Mouse (Mus musculus) mouse trophoblast stem cell (cell line): ENCODE measurements at regions not wholly inside any gene's neighbourhood (a gene's known extent, or its start where the extent isn't known, plus 50 kb on each side); places are given as distances from the start of the nearest gene placed in this dataset.

ENCODE experiments used
- in situ Hi-C, 2 experiments: fragments of 300-500 bp; cut with MseI, MboI; formaldehyde crosslinking; loops; 2 replicates in 1 of 2; 3 replicates in 1 of 2; pipeline ENCODE4 v1.15.1; 2025

GRCm38 (mm10) chr13:107641926-107642657 lies 402.2 kb upstream of the Smim15 start:
- in situ Hi-C loops, result no loop called here

GRCm38 (mm10) chr13:107639620-107640019 lies 404.6 kb upstream of the Smim15 start:
- in situ Hi-C loops, result no loop called here

- in situ Hi-C loops, result no loop called here
These were observed 407.0 kb upstream of the Smim15 start for GRCm38 (mm10) chr13:107637269-107637668.

GRCm38 (mm10) chr13:107635114-107635513 lies 409.1 kb upstream of the Smim15 start:
- in situ Hi-C loops, result no loop called here

GRCm38 (mm10) chr13:107627073-107627472 lies 417.2 kb upstream of the Smim15 start:
- in situ Hi-C loops, result no loop called here

GRCm38 (mm10) chr13:107626670-107627069 lies 417.6 kb upstream of the Smim15 start:
- in situ Hi-C loops, result no loop called here

GRCm38 (mm10) chr13:107621337-107621736 lies 422.9 kb upstream of the Smim15 start:
- in situ Hi-C loops, result no loop called here

- in situ Hi-C loops, result no loop called here
These were observed 423.4 kb upstream of the Smim15 start for GRCm38 (mm10) chr13:107620887-107621286.

- in situ Hi-C loops, result no loop called here
These were observed 424.0 kb upstream of the Smim15 start for GRCm38 (mm10) chr13:107620210-107620609.

- in situ Hi-C loops, result no loop called here
These were observed 424.8 kb upstream of the Smim15 start for GRCm38 (mm10) chr13:107619430-107619927.

- in situ Hi-C loops, result no loop called here
These were observed 425.3 kb upstream of the Smim15 start for GRCm38 (mm10) chr13:107618796-107619429.

- in situ Hi-C loops, result no loop called here
These were observed 425.9 kb upstream of the Smim15 start for GRCm38 (mm10) chr13:107618369-107618771.

- in situ Hi-C loops, result no loop called here
These were observed 426.7 kb upstream of the Smim15 start for GRCm38 (mm10) chr13:107617582-107617981.

GRCm38 (mm10) chr13:107616775-107617174 lies 427.5 kb upstream of the Smim15 start:
- in situ Hi-C loops, result no loop called here

- in situ Hi-C loops, result no loop called here
These were observed 435.2 kb upstream of the Smim15 start for GRCm38 (mm10) chr13:107608996-107609503.

- in situ Hi-C loops, result no loop called here
These were observed 437.0 kb upstream of the Smim15 start for GRCm38 (mm10) chr13:107607294-107607693.

GRCm38 (mm10) chr13:107602149-107602548 lies 442.1 kb upstream of the Smim15 start:
- in situ Hi-C loops, result no loop called here

GRCm38 (mm10) chr13:107601132-107601439 lies 443.2 kb upstream of the Smim15 start:
- in situ Hi-C loops, result no loop called here

- in situ Hi-C loops, result no loop called here
These were observed 443.7 kb upstream of the Smim15 start for GRCm38 (mm10) chr13:107600331-107601131.

- in situ Hi-C loops, result no loop called here
These were observed 445.1 kb upstream of the Smim15 start for GRCm38 (mm10) chr13:107599094-107599644.

GRCm38 (mm10) chr13:107598391-107598790 lies 445.9 kb upstream of the Smim15 start:
- in situ Hi-C loops, result no loop called here

- in situ Hi-C loops, result no loop called here
These were observed 447.0 kb upstream of the Smim15 start for GRCm38 (mm10) chr13:107597217-107597616.
